Mouse (Mus musculus) embryo, embryonic 9.5 days (tissue): ENCODE results near the gene Vmn1r65.
"Not testable (repeated sequence)": the region's sequence is repeated elsewhere in the genome, so short reads cannot be mapped to it uniquely, and the experiment has no call there.

Experiments used
- DNase-seq: peaks from one replicate; pipeline ENCODE4 v3.0.0-alpha.2; 2017; ENCODE audit errors: extremely low spot score

Gene Vmn1r65

GRCm38 (mm10) chr7:6010910-6011309 is at the start of gene Vmn1r65:
TSS of gene Vmn1r65 (minus strand) at chr7:6011010.
- DNase-seq, result no peak

- DNase-seq, result no peak
Observed at GRCm38 (mm10) chr7:6044861-6045260, 34.1 kb upstream of the Vmn1r65 start, which contains the start of gene Nlrp4c. TSS of gene Nlrp4c (plus strand) at chr7:6045161.

- not testable (repeated sequence) for DNase-seq
Observed at GRCm38 (mm10) chr7:5982426-5982825, 28.4 kb downstream of the Vmn1r65 start.

DNA sequence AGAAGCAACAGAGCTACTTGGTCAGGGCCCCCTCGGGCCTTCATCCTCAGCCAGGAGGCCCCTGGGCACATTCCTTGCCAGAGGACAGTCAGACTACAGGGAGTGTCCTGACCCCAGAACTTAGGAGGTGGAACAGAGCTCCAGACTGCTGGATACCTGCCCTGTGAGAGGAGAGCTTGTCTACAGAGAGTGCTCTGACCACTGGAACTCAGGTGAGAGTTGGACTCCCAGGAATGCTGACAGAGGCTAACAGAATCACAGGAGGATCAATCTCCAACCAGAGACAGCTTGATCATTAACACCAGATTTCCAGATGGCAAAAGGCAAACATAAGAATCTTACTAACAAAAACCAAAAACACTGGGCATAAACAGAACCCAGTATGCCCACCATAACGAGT is 38.3 kb downstream of the Vmn1r65 start:
- not testable (repeated sequence) for DNase-seq
